Mouse (Mus musculus) brown adipose tissue, adult 24 weeks (tissue): Measurements from ENCODE around the gene Hdac5. TPM values are rescaled to one million over a fixed set of nuclear protein-coding genes. Genes with fewer than 3 reads are reported as not detected.
"Not testable (repeated sequence)": the region's sequence is repeated elsewhere in the genome, so short reads cannot be mapped to it uniquely, and the experiment has no call there.

Source experiments
- H3K27ac ChIP-seq: fragments of 200-500 bp; replicated peaks from 2 replicates; pipeline ENCODE4 v1.5.1; 2012; ENCODE audit warnings: low read depth, mild to moderate bottlenecking, low read length
- H3K4me1 ChIP-seq: fragments of 200-500 bp; 2 replicates; pipeline ENCODE4 v1.6.1; 2012; ENCODE audit warnings: low read length, mixed read lengths; ENCODE audit not compliant: control insufficient read depth, insufficient read depth, insufficient read length
- H3K4me3 ChIP-seq: fragments of 200-500 bp; 2 replicates; pipeline ENCODE4 v1.5.1; 2012; ENCODE audit warnings: low read depth, mild to moderate bottlenecking, low read length, moderate library complexity; ENCODE audit not compliant: insufficient read depth
- polyA plus RNA-seq: library from polyadenylated mRNA; stranded (reverse); fragments of >200 nt; gene quantifications from 2 replicates; pipeline ENCODE4 v1.2.4, GENCODE M21; 2012; ENCODE audit not compliant: missing spikeins, insufficient read depth, insufficient read length

Gene Hdac5
- polyA plus RNA-seq, 1 experiment, result 42.2 TPM

- 0 out of 2 replicates have a peak, but pooled peaks cover 3% of the 10 kb centered on the region for H3K4me1 ChIP-seq
- H3K27ac ChIP-seq, result peak overlapping the region; percentile 23; the same call in 1 of the 2 replicates
- H3K4me3 ChIP-seq, result peak overlapping the region; percentile 52
These were observed 41.0 kb downstream of the Hdac5 start for GRCm38 (mm10) chr11:102188980-102189379.

DNA sequence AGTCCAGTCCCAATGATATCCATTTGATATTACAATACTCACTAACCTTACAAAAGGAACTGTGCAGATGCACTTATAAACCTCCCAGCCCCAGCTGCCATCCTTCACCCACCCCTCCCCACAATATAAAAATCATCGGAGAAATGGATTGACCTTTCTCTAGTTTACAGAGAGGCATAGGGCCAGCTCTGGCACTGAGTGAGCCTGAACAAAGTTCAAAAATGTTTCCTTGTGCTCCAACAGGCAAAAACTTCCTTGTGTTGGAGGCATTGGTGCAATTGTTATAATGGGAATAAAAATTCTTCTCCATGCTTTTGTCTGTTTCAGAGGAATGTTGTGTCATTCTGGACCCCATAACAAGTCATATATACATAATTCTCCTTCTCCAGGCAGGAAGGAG lies 43.7 kb downstream of the Hdac5 start:
- no peak overlapping the region for H3K4me3 ChIP-seq
- 0 out of 2 replicates have a peak, but pooled peaks cover 7% of the 10 kb centered on the region for H3K4me1 ChIP-seq
- H3K27ac ChIP-seq, result no peak overlapping the region

- Histone ChIP-seq H3K27ac (no peak overlapping the region), H3K4me3 (no peak overlapping the region)
These were observed 44.3 kb downstream of the Hdac5 start for GRCm38 (mm10) chr11:102185677-102186076.

GRCm38 (mm10) chr11:102184646-102185495 lies 45.1 kb downstream of the Hdac5 start, which contains the start of gene Lsm12:
Lsm12 (minus strand) TSS chr11:102185296.
- Histone ChIP-seq H3K27ac (peak within 1 kb of the TSS; percentile 93), H3K4me1 (0 out of 2 replicates have a peak, but pooled peaks cover 7% of the 10 kb centered on the region), H3K4me3 (peak within 1 kb of the TSS; percentile 95)

More at GRCm38 (mm10) chr11:102185677-102186076, 44.3 kb downstream of the Hdac5 start:
- H3K4me1 ChIP-seq, result 0 out of 2 replicates have a peak, but pooled peaks cover 7% of the 10 kb centered on the region

DNA sequence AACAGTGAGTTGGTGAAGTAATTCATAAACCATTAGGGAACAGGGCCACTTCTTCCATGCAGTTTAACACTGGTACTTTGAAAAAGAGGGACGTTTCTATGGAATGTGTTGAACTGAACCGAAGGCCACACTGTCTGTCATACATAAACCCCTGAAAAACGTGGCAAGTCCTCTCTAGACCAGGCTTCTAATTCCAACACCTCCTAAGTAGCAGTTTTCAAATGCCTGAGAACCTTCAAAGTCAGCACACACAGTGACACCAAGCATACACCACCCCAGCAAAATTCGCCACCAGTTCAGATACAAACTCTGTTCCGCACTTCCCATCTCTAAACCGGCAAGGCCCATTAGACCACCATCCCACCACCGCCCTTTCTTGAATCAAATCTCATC lies 45.7 kb downstream of the Hdac5 start:
- Histone ChIP-seq H3K4me3 (peak overlapping the region; percentile 95), H3K4me1 (0 out of 2 replicates have a peak, but pooled peaks cover 7% of the 10 kb centered on the region), H3K27ac (peak overlapping the region; percentile 59)

DNA sequence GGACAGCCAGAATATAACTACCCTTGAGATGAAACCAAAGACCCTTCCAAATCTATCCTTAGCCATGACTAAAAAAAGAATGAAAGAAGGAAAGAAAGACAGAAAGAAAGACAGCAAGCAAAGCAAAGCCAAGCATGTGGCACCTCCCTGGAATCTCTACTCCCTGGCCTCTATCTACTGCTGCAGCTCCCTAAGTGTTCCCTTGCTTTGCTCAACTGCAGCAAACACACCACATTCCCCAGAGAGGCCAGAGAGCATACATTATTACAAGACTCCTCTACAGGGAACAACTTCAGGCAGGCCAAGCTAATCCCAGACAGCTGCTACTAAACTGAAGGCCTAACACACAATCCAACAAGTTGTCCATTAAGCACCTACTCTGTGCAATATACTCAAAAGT lies 50.1 kb downstream of the Hdac5 start:
- 0 out of 2 replicates have a peak, but pooled peaks cover 7% of the 10 kb centered on the region for H3K4me1 ChIP-seq
- H3K4me3 ChIP-seq, result no peak overlapping the region
- no peak overlapping the region for H3K27ac ChIP-seq

DNA sequence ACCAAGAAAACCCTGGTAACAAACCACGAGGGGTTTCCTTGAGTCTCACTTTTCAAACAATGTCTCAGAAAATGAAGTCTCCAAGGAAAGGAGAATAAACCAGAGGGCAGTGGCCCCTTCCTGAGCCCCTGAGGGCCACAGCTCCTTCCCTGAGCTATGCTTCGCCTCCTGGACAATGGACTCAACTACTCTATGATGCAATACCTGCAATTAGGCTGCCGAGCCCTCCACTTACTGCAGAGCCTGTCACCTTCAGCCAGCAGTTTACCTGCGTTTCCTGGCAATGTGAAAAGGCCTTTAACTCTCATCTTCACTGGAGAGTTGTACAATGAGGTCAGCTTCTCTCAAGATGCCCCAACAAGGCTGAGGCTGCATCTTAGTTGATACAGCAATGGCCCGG lies 61.3 kb downstream of the Hdac5 start:
- H3K4me3 ChIP-seq, result no peak overlapping the region
- H3K4me1 ChIP-seq, result no peaks in the 10 kb centered on the region
- H3K27ac ChIP-seq, result no peak overlapping the region

GRCm38 (mm10) chr11:102167539-102167938 lies 62.4 kb downstream of the Hdac5 start:
- Histone ChIP-seq H3K4me1 (no peaks in the 10 kb centered on the region), H3K27ac (no peak overlapping the region), H3K4me3 (no peak overlapping the region)

DNA sequence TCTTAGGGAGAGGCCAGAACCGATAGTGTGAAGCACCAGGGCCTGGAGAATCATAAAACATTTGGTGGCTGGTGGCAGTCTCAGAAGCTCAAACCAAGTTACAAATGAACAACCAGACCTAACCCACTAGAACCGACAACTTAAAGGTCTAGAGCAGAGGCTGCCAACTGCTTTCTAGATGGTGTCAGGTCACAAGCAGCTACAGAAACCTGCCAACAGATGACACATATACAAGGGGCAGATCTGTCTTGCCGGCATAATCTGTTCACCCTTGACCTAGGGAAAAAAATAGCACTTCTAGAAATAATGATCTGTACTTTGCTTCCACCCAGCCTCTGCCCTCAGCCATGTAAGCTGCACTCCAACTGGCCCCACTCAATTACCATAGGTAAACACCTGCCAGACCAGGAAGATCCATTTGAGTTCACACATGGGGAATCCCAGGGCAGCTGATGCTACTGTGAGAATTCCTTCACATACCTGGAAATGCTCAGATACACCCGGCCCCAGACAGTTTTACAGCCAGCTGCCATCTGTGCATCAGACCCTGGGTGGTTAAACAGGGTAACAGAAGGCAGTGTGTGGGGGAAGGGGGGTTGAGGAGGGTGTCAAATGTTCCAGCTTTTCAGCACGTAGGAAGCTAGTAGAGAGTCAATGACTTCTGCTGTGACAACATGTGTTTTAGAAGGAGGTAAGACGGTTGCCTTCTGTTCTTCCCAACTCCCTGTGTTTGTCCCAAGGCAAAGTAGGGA lies 63.8 kb downstream of the Hdac5 start:
- Histone ChIP-seq H3K27ac (no peak overlapping the region), H3K4me3 (no peak overlapping the region), H3K4me1 (no peaks in the 10 kb centered on the region)

DNA sequence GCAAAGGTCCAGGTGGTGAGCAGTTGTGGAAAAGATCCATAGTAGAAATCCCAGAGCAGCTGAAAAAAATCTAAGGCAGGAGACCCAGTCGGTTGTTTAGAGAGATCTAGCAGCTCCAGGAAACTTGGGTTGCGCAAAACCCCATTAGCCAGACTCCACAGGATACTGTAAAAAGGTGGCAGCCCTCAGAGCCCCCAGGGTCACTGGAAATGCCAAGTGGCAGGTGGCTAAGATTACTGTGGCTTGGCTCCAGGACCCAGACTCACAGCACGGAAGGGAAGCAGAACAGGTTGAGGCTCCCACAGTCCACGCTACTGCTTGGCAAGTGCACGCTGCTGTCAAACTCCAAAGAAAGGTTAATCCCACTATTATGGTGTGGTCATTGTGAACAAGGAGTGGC lies 70.2 kb downstream of the Hdac5 start:
- no peak overlapping the region for H3K27ac ChIP-seq
- H3K4me1 ChIP-seq, result no peaks in the 10 kb centered on the region; the same call in 1 of the 2 replicates
- H3K4me3 ChIP-seq, result no peak overlapping the region

- H3K4me3 ChIP-seq, H3K27ac ChIP-seq, H3K4me1 ChIP-seq: not testable (repeated sequence)
These were observed 71.9 kb downstream of the Hdac5 start for GRCm38 (mm10) chr11:102158024-102158423.

DNA sequence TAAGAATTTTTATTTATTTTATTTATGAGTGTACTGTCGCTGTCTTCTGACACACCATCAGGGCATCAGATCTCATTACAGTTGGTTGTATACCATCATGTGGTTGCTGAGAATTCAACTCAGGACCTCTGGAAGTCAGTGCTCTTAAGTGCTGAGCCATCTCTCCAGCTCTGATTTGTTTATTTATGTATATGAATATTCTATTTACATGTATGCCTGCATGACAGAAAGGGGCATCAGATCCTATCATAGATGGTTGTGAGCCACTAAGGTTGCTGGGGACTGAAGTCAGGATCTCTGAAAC lies 73.2 kb downstream of the Hdac5 start:
- Histone ChIP-seq H3K4me1 (no peaks in the 10 kb centered on the region; the same call in 1 of the 2 replicates), H3K27ac (no peak overlapping the region), H3K4me3 (no peak overlapping the region)

DNA sequence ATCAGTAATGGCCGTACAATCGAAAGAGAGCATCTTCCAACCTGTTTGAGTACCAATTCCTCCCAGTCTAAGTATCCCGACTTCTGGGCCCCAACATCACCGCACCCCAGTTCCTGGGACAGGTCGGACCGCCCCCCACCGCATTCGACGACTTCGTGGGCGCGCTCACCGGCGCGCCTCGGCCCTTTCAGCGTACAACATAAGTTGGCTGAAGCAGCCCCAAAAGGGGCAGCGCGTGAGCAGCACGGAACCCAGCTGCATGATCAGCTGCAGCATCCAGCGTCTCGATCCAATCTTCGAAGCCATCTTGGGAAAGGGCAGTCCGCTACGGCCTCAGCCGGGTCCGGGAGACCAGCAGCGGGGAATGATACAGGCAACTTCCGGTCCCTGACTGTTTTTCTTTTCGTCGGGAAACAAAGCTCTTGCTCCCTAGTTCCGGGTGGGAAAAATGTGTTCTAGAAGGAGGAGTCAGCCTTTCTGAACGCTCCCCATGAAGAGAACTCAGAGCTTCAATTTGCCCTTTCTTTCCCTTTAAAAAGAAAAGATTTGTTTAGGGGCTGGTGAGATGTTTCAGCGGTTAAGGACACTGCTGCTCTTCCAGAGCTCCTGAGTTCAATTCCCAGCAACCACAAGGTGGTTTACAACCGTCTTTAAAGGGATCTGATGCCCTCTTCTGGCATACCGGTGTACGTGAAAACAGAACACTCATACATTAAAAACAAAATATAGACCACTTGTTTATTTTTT lies 73.8 kb downstream of the Hdac5 start, which contains the start of gene Tmem101:
TSS of gene Tmem101 (minus strand) at position 366 of the 747 bp plus-strand sequence.
- Histone ChIP-seq H3K27ac (no peak within 1 kb of the TSS), H3K4me3 (peak within 1 kb of the TSS; percentile 85), H3K4me1 (no peaks in the 10 kb centered on the region; the same call in 1 of the 2 replicates)

- Histone ChIP-seq H3K27ac (no peak overlapping the region), H3K4me3 (no peak overlapping the region), H3K4me1 (no peaks in the 10 kb centered on the region; the same call in 1 of the 2 replicates)
These were observed 82.6 kb downstream of the Hdac5 start for GRCm38 (mm10) chr11:102147213-102147989.
